Mouse (Mus musculus) stomach, postnatal 0 days (tissue): ENCODE data around the gene Mia2.

Experiments used
- CTCF ChIP-seq: IDR thresholded peaks from 2 replicates; pipeline ENCODE4 v1.5.1; 2016; ENCODE audit warnings: antibody characterized with exemption, low read depth, mild to moderate bottlenecking, moderate library complexity
- EP300 ChIP-seq: optimal IDR thresholded peaks from 2 replicates; pipeline ENCODE3; 2016; ENCODE audit warnings: antibody characterized with exemption

- TF ChIP-seq CTCF (no peak), EP300 (no peak)
These were observed 98.0 kb downstream of the Mia2 start for GRCm38 (mm10) chr12:59193637-59194036.
